Mouse (Mus musculus) left cerebral cortex, postnatal 14 days (tissue): Measurements from ENCODE around the gene Igfbp7. TPM values are rescaled to one million over a fixed set of nuclear protein-coding genes. Genes with fewer than 3 reads are reported as not detected.
A peak's percentile ranks its signal among the peaks of the same experiment; 100 is the strongest.
"Not testable (repeated sequence)": the region's sequence is repeated elsewhere in the genome, so short reads cannot be mapped to it uniquely, and the experiment has no call there.

ENCODE experiments used
- DNase-seq, 2 experiments: peaks; one replicate each; pipeline ENCODE4 v3.0.0; 2021 to 2022; ENCODE audit warnings: low spot score in 2 of 2, mixed read lengths in 1 of 2
- intact Hi-C: fragments of 180-260 bp; cut with DNase I; formaldehyde crosslinking; loops from one replicate; pipeline ENCODE4 v1.15.1; 2025
- long read RNA-seq, 2 experiments: library from polyadenylated mRNA; stranded (forward); transcript quantifications; one replicate each; pipeline ENCODE4 v2.0.0; 2021
- total RNA-seq, 2 experiments: library from RNA; stranded (reverse); gene quantifications; 2 replicates each; pipeline ENCODE4 v1.2.3; 2021

Gene Igfbp7
- total RNA-seq: 10 to 100 TPM; 66.5 to 70.9 TPM
- long read RNA-seq, experiment 1, transcript Igfbp7-201 (5 exons, 1,116 nt): major isoform, 74 of 77 reads
- long read RNA-seq, experiment 1, partial matches to known transcripts: 1 of 77 reads
- long read RNA-seq, experiment 1, other reads (novel, unspliced or antisense): 1 of 77 reads
- long read RNA-seq, experiment 2, transcript Igfbp7-201 (5 exons, 1,116 nt): major isoform, 63 of 65 reads
- long read RNA-seq, experiment 2, partial matches to known transcripts: 2 of 65 reads
- long read RNA-seq, experiment 2, other reads (novel, unspliced or antisense): 0 of 65 reads

DNA sequence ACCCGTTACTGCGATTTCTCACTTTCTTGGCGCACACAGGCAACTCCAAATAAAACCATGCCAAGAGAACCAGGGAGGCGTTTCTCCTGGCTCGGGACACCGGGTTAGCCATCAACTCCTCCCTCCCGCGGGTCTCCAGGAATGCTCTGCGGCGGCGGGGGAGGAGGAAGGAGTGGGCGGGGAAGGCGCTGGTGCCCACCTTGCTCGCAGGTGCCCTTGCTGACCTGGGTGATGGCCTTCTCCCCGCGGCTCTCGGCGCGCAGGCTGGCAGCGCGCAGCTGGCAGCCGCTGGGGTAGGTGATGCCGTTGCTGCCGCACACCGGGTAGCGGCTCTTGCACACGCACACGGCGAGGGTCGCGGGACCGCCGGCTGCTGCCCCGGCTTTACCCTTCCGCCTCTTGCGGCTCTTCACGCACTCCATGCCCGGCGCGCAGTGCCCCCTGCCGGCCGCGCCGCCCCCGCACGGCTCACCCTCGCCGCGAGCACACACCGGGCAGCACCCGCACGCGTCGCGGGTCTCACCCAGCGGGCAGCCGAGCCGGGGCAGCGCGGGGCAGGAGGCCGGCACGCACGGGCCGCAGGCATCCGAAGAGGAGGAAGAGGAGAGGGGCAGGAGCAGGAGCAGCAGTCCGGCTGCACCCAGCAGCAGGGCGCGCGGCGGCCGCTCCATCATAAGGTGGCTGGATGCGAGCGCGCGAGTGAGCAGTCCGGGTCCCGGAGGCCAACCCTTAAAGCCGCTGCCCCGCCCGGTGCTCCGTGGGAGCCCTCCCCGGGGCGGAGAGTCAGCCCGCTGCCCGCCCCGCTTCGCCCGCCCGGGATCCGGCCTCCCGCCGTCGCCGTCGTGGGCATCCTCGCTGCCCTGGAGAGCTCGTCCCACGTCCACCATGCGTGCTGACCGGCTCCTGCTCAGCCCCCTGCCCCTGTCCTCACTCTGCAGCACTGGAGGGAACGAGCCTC lies at the start of gene Igfbp7:
Gene Igfbp7, minus strand, starts transcription at position 701 of the 958 bp plus-strand sequence.
- intact Hi-C loops: loop anchor here (5.0 kb wide), 1 partner anchor 55 kb away; no protein-coding TSS in a partner anchor

DNA sequence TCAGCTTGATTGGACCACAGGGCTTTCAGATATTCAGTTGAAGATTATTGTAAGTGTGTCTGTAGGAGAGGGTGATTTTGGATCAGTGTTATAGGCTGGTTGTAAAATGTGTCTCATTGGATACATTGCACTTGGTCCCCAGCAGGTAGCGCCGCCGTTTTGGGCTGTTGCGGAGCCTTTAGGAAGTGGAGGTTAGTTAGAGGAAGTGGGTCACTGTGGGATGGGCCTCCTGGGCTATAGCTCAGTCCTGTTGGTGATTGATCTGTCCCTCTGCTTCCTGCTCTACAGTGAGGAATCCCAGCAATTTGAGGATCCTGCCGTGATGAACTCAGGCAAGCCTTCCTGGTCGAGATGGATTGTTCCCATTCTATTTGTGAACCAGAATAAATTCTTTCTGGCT lies 44.3 kb upstream of the Igfbp7 start:
- no peak for DNase-seq
- intact Hi-C loops: no loop called here

More for the DNA sequence above, at the start of gene Igfbp7:
- peak; percentile 45 to 62 for DNase-seq

DNA sequence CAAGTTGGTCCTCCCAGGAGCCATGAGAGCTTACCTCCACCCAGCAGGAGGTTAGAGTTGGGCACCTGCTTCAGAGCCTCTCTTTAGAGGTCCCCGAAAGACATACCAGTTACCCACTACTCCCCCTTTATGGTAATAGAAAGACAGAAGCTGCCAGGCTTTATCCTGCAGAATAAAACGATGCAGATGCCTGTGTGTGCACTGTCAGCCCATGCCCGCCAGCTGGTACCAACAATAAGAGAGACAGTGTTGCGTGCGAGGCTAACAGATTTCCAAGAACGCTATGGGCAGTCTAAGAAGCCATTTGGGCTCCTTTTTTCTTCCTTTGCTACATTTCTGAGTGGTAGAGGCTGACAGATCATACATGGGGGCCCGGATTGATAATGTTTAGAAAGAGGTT lies 41.7 kb upstream of the Igfbp7 start:
- intact Hi-C loops: no loop called here
- DNase-seq: no peak

DNA sequence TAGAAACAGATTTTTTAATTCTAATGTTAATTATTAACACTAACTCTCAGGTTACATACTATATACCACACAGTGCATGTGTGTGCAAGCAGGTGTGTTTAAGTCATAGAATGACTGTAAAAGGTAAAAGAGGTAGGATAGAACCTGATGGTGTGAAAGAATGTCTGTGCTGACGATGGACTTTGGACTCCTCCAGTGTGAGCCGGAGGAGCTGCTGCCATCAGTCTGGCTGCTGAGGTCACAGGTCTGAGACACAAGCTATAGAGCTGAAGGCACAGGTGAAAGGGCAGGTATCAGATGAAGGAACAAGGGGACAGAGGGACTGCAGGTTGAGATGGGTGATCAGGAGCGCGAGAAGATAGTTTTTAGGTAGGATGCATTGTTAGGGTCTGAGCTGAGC lies 37.6 kb upstream of the Igfbp7 start:
- no peak for DNase-seq
- intact Hi-C loops: no loop called here

DNA sequence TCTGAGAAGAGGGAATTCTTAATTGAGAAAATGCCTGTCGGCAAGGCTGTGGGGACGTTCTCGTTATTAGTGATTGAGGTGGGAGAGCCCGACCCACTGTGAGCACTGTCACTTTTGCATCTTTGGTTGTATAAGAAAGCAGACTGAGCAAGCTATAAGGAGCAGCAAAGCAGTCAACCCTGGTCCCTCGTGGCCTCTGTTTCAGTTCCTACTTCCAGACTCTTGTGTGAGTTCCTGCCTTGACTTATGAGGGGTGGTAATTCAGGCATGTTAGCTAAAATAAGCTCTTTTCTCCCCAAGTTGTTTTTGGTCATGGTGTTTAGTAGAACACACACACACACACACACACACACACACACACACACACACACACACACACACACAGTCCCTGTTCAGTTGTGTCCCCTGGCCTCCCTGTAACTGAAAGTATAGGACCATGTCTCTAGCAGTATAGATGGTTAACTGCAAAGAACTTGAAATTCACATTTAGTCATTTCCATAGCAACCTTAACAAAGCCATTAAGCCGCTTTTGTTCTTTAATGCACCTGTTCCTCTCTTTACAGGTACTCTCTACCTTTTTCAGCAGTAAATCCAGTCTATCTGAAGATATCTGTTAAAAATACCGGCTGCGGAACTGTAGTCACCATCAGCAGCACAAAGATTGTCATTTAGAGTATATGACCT lies 36.2 kb upstream of the Igfbp7 start:
- intact Hi-C loops: no loop called here
- DNase-seq: no peak

DNA sequence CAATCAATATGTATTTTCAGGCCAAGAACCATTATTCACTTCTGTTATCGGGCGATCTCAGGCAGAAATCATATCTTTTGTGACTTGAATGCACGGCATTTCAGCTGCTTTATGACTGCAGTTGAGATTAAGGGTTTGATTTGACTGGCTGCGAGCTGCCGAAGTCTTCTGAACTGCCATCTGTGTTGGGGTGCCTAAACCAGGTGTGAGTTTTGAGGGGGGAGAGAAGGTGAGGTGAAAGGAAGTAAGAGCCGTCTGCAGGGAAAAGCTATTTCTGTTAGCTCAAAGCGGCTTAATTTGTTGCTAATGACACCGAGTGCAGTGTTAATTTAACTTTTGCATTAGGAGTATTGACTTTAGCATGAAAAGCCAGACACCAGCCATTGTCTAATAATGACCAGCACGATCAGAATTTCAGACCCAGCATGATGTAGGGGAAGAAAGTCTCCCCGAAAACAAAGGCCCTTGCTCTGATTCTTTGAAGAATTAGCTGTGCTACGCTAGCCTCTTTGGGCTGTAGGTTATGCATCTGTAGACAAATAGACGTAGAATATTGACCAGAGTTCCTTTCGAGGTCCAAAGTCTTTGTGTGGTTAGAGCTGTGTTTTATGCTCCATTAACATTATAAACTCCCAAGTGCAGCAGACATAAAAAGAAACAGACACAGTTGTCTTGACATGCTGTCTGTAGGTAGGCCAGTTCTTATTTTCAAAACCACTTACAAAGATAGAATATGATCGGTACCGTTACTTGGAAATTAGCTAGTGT lies 35.2 kb upstream of the Igfbp7 start:
- intact Hi-C loops: no loop called here
- no peak for DNase-seq

DNA sequence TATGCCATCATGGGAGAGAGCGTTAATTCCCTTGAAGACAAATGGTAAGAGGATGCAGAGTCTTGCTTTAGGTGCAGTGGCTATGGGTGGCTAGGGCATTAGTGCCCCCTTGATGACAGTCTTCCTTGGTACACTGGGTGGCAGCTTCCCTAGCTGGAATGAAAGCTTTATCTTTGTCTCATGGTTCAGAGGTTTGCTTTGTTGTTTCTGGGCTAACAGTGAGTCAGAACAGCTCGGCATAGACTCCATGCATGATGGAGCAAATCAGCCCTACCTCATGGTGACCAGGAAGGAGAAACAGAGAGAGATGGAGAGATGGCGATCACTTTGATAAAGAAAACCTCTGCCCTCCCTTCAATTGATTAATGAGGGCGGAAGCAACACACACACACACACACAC lies 28.5 kb upstream of the Igfbp7 start:
- intact Hi-C loops: no loop called here
- no peak for DNase-seq

DNA sequence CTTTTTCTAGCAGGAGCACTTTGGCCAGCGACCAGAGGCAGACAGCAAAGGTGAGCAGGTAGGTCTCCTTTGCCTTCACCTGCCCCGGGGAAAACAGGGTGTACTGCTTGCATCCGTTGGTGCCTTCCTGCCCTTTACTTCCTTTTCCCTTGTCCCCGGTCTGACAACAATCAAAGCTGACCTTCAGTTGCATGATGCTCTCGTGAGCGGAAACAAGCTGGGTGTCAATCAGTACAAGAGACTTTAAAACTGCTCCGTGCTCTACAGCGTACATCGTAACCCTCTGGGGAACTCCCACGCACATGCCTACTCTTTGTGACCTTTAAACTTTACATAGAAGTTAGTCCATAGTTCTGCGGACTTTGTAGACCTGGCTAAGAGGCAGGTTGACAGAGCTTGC lies 26.2 kb upstream of the Igfbp7 start:
- no peak for DNase-seq
- intact Hi-C loops: no loop called here

DNA sequence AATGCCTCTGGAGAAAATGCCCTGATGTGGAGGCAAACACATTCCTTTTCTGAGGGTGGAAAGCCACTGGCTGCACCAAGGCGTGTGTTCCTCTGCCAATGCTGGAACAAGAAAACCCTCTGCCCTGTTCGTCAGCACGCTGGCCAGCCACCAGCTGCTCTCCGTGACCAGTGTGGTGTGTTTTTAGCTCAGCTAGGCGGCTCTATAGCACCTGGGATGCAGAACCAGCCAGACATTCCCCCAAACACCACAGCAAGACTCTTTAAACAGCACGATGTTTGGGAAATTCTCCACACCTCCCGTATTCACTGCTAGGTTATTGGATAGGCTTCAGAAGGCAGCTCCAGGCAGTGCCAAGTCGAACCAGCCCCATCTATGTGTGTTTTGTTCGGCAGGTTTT lies 25.7 kb upstream of the Igfbp7 start:
- DNase-seq: peak in 1 of 2 experiments; percentile 54
- intact Hi-C loops: no loop called here

DNA sequence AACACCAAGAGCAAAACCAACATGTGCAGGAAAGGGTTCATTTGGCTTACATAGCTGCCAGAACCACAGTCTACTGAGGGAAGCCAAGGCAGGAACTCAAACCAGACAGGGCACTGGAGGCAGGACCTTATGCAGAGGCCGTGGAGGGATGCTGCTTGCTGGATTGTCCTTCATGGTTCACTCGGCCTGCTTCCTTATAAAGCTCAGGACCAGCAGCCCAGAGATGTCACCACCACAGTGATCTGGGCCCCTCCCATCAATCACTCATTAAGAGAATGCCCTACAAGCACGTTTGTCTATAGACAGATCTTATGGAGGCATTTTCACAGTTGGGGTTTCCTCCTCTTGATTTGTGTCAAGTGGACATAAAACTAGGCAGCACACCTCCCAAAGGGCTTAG lies 25.3 kb upstream of the Igfbp7 start:
- intact Hi-C loops: no loop called here
- DNase-seq: no peak

DNA sequence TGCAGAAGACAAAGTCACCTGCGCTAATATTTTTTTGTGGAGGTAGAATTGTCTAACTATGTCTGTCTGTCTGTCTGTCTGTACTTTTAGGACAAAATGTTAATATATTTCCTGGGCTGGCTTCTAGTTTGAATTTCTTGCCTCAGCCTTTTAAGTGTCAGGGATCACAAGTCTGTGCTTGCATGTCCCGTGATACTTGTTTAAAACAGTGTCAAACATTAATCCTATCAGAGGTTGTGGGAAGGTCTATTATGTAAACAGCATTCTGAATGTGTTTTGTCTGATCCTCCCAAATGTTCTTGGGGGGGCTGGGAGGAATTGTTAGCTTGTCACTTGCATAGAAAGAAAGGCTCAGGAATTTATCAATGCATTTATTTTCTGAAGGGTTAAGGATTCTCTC lies 24.6 kb upstream of the Igfbp7 start:
- intact Hi-C loops: no loop called here
- no peak for DNase-seq

DNA sequence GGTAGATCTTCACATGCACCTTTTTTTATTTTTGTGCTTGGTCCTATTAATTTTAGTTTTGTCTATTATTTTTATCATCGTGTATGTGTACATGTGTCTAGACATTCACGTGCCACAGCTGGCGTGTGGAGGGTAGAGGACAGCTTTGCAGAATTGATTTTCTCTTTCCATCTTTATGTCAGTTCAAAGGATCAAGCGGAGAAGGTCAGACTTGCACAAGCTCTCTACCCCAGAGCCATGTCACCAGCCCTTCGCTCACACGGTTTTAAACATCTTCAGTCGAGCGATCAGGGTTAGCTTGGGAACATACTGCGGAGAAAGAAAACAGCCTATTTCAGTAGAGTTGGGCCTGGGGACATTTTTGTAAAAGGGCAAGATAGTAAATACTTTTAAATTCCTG lies 23.2 kb upstream of the Igfbp7 start:
- DNase-seq: no peak
- intact Hi-C loops: no loop called here

DNA sequence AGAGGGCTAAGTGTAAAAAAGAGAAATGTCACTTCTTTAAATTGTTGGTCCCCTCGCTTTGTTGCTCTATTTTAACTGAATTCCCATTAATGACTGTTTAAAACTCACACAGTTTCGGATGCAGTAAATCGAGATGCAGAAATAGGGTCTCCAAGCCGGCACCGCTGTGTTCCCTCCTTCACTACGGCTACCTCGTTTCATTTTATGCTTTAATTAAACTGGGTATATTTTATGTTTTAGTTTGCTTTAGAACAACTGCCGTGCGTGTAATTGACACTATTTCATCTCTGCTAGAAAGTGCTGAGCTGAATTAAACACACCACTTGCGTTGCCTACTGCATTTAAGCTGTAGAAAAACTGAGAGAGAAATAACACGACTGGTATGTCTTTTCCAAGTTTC lies 22.6 kb upstream of the Igfbp7 start:
- DNase-seq: no peak
- intact Hi-C loops: no loop called here

DNA sequence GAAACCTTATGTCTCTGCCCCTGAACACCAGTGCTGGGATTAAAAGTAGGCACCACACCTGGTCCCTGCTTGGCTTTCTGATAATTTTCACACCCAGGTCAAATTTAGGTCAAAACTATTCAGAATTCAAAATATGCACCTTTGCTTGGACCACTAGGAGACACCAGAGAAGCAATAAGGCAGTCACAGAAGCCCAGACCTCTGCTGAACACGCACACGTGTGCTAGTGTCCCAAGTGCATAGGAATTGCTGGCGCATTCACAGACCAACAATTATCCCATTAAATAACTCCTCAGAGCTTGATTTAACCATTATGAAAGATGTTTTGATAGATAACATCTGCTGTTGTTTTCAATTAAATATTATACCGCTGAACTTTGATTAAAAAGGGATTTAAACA lies 22.2 kb upstream of the Igfbp7 start:
- intact Hi-C loops: no loop called here
- DNase-seq: no peak

DNA sequence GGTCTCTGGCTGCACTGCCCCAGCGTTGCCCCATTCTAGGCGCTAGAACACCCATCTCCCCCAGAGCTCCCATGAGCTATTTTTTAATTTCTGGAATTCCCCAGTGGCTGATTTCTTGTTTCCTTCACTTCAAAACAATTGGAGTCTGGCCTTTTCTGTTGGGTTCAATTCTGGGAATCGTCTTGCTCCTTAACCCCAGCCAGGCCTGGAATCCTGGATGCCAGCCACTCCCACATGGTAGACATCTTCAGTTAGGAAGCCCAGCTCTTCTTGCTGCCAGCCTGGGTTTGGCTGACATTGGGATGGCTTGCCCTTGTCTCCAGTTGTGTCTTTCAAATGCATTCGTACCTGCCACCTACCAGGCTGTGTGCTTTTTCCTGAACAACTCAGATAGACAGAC lies 20.7 kb upstream of the Igfbp7 start:
- no peak for DNase-seq
- intact Hi-C loops: no loop called here

DNA sequence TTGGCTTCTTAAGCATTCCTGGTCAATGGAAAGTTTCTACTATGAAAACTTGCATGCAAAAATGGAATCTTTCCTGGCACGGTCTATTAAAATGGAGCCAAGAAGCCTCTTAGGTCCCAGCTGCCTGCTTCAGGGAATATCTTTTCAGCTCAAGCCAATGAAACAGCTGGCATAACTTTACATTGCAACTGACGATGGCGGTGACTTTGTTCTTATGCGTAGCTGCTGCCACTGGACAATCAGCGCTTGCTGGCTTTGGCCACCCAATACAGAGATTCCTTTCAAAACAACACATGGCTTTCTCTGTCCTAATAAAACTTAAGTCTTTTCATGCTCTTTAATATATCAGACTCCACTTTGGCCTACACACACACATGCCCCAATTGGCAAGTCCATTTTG lies 20.1 kb upstream of the Igfbp7 start:
- intact Hi-C loops: no loop called here
- no peak for DNase-seq

DNA sequence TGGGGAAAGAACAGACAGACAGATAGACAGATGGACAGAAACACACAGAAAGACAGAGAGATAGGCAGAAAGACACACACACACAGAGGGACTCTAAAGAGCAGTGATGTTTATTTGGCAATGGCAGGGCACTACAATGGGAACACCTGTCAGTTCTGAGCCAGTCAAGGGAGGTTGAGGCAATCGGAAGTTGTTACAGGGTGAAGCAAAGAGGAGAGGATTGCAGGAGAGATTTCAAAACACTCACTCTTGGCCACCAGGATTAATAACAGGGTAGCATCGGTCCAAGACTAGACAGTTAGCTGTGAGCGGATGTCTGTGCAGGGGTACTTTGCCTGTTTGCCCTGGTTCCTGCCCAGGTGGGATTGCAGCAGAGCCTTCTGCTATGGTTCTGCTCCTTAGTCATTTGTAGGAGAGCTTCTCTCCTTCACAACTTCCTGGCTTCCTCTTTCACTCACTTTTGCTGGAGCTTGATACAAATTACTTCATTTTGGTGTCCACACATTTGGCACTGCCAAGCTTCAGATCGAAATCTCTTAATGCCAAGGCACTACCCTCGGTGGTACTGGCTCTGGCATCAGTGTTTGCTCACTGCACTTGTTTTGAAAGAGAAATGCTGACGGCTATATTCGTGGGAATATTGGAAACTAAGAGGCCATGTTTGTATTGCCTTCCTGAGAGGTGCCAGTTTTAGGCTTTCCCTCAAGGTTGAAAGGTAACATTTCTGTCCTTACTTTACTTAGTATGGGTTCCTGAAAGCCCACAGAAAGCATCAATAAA lies 18.1 kb upstream of the Igfbp7 start:
- DNase-seq: no peak
- intact Hi-C loops: no loop called here

DNA sequence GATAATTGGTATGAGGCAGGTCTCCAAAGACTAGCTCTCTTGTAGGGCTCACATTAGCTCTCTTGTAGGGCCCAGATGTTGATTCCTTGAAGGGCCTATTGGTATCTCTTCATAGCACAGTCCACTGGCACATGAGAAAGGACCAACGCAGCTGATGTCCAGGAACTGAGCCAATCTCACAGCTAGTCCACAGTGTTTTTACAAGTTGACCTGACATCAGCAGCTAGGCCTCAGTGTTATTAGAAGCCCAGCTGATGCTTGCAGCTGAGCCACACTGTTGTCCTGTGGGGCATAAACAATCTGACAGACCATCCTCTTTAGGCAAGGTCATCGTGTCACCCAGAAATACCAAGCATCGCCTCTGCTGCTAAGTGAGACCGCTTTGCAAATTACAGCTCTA lies 11.7 kb upstream of the Igfbp7 start:
- DNase-seq, intact Hi-C loops: not testable (repeated sequence)

DNA sequence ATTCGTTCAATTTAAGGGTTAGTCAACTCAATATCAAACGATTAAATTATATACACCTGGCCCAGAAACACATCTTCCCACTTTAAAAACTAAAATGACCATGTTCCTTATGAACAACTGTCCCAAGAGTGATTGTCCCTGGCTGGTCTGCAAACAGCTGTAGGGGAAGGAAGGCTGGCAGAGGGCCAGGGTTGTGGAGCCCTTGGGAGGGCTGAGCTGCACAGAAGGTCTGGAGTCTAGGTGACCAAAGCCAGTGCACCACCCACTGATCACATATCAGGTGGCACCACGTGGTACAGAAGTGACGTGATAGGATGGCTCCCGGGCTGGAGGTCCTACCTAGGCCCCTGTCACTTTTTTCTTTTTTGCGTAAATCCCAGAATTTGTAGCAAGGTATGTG lies 8.2 kb upstream of the Igfbp7 start:
- intact Hi-C loops: no loop called here
- DNase-seq: no peak
